Mouse (Mus musculus): Measurements from ENCODE around the gene Atrnl1. TPM values are rescaled to one million over a fixed set of nuclear protein-coding genes. Genes with fewer than 3 reads are reported as not detected.

Gene Atrnl1
- polyA plus RNA-seq, 1 experiment from 2014 or later: 11.0 TPM

GRCm38 (mm10) chr19:57612179-57612472 is 1.3 kb downstream of the Atrnl1 start:
- Histone ChIP-seq H3K9ac (peak overlapping the region; percentile 94; the same call in 1 of the 2 replicates), H3K36me3 (no peaks in the 10 kb centered on the region), H3K9me3 (no peaks in the 10 kb centered on the region), H3K4me2 (replicated peaks) (peak overlapping the region; percentile 99), H3K27me3 (replicated peaks) (no peaks in the 10 kb centered on the region), H3K4me3 (peak overlapping the region; percentile 90), H3K27ac (no peak overlapping the region), H3K4me1 (peaks cover 12% of the 10 kb centered on the region)
- WGBS: 18% methylated on average over 2 of the region's 2 CpGs
- ATAC-seq (ENCODE audit: low FRiP score, low read depth): no peak

- Histone ChIP-seq H3K9me3 (no peaks in the 10 kb centered on the region), H3K4me2 (replicated peaks) (no peak overlapping the region), H3K27me3 (replicated peaks) (no peaks in the 10 kb centered on the region), H3K4me1 (peaks cover 12% of the 10 kb centered on the region), H3K27ac (no peak overlapping the region), H3K4me3 (no peak overlapping the region), H3K9ac (no peak overlapping the region), H3K36me3 (no peaks in the 10 kb centered on the region)
- whole genome bisulfite sequencing: 88% methylated on average over 9 of the region's 9 CpGs
- no peak for ATAC-seq (ENCODE audit: low FRiP score, low read depth)
Measured at GRCm38 (mm10) chr19:57615972-57616621, 5.3 kb downstream of the Atrnl1 start.

- no peaks in the 10 kb centered on the region for H3K27me3 ChIP-seq (replicated peaks)
- H3K4me1 ChIP-seq: 0 out of 2 replicates have a peak, but pooled peaks cover 3% of the 10 kb centered on the region
- H3K4me3 ChIP-seq: no peak overlapping the region
- ATAC-seq (ENCODE audit: low FRiP score, low read depth): no peak
- peaks cover under 1% of the 10 kb centered on the region; the same call in 1 of the 2 replicates for H3K36me3 ChIP-seq
- no peak overlapping the region for H3K27ac ChIP-seq
- whole genome bisulfite sequencing: 85% methylated on average over 9 of the region's 9 CpGs
- no peaks in the 10 kb centered on the region for H3K9me3 ChIP-seq
- H3K4me2 ChIP-seq (replicated peaks): no peak overlapping the region
- H3K9ac ChIP-seq: no peak overlapping the region
Measured at GRCm38 (mm10) chr19:57619088-57619487, 8.3 kb downstream of the Atrnl1 start.

GRCm38 (mm10) chr19:57621814-57622213 is 11.0 kb downstream of the Atrnl1 start:
- no peak overlapping the region for H3K27ac ChIP-seq
- no peaks in the 10 kb centered on the region for H3K4me1 ChIP-seq
- H3K27me3 ChIP-seq (replicated peaks): no peaks in the 10 kb centered on the region
- no peak for ATAC-seq (ENCODE audit: low FRiP score, low read depth)
- no peak overlapping the region for H3K4me3 ChIP-seq
- H3K9ac ChIP-seq: no peak overlapping the region
- WGBS: 92% methylated on average over 19 of the region's 19 CpGs
- H3K9me3 ChIP-seq: no peaks in the 10 kb centered on the region
- no peak overlapping the region for H3K4me2 ChIP-seq (replicated peaks)
- peaks cover 2% of the 10 kb centered on the region; the same call in 1 of the 2 replicates for H3K36me3 ChIP-seq

GRCm38 (mm10) chr19:57625738-57626137 is 14.9 kb downstream of the Atrnl1 start:
- Histone ChIP-seq H3K4me2 (replicated peaks) (no peak overlapping the region), H3K27me3 (replicated peaks) (no peaks in the 10 kb centered on the region), H3K4me3 (no peak overlapping the region), H3K4me1 (no peaks in the 10 kb centered on the region), H3K9me3 (no peaks in the 10 kb centered on the region), H3K9ac (no peak overlapping the region), H3K36me3 (peaks cover 2% of the 10 kb centered on the region; the same call in 1 of the 2 replicates), H3K27ac (no peak overlapping the region)
- no peak for ATAC-seq (ENCODE audit: low FRiP score, low read depth)
- WGBS: 66% methylated on average over 9 of the region's 9 CpGs

- Histone ChIP-seq H3K4me3 (no peak overlapping the region), H3K27me3 (replicated peaks) (no peaks in the 10 kb centered on the region), H3K9me3 (no peaks in the 10 kb centered on the region), H3K4me1 (no peaks in the 10 kb centered on the region), H3K9ac (no peak overlapping the region), H3K36me3 (peaks cover 2% of the 10 kb centered on the region; the same call in 1 of the 2 replicates), H3K4me2 (replicated peaks) (no peak overlapping the region), H3K27ac (no peak overlapping the region)
- ATAC-seq (ENCODE audit: low FRiP score, low read depth): no peak
- WGBS: 88% methylated on average over 8 of the region's 8 CpGs
Measured at GRCm38 (mm10) chr19:57627251-57627650, 16.4 kb downstream of the Atrnl1 start.

GRCm38 (mm10) chr19:57642536-57642935 is 31.7 kb downstream of the Atrnl1 start:
- no peak overlapping the region for H3K4me3 ChIP-seq
- no peak overlapping the region for H3K9ac ChIP-seq
- no peaks in the 10 kb centered on the region for H3K4me1 ChIP-seq
- H3K9me3 ChIP-seq: no peaks in the 10 kb centered on the region
- no peaks in the 10 kb centered on the region for H3K27me3 ChIP-seq (replicated peaks)
- no peak for ATAC-seq (ENCODE audit: low FRiP score, low read depth)
- no peak overlapping the region for H3K27ac ChIP-seq
- H3K4me2 ChIP-seq (replicated peaks): no peak overlapping the region
- no peaks in the 10 kb centered on the region for H3K36me3 ChIP-seq
- WGBS: 95% methylated on average over 21 of the region's 21 CpGs

- Histone ChIP-seq H3K9me3 (no peaks in the 10 kb centered on the region), H3K4me2 (replicated peaks) (no peak overlapping the region), H3K27me3 (replicated peaks) (no peaks in the 10 kb centered on the region), H3K27ac (no peak overlapping the region), H3K4me1 (no peaks in the 10 kb centered on the region), H3K9ac (no peak overlapping the region), H3K36me3 (no peaks in the 10 kb centered on the region), H3K4me3 (no peak overlapping the region)
- ATAC-seq (ENCODE audit: low FRiP score, low read depth): no peak
- WGBS: 78% methylated on average over 2 of the region's 2 CpGs
Measured at GRCm38 (mm10) chr19:57642980-57643379, 32.1 kb downstream of the Atrnl1 start.

GRCm38 (mm10) chr19:57648202-57648943 is 37.5 kb downstream of the Atrnl1 start:
- H3K4me3 ChIP-seq: no peak overlapping the region
- ATAC-seq (ENCODE audit: low FRiP score, low read depth): no peak
- H3K27ac ChIP-seq: no peak overlapping the region
- WGBS: 85% methylated on average over 14 of the region's 14 CpGs
- no peaks in the 10 kb centered on the region for H3K9me3 ChIP-seq
- no peak overlapping the region for H3K9ac ChIP-seq
- no peaks in the 10 kb centered on the region for H3K27me3 ChIP-seq (replicated peaks)
- H3K4me1 ChIP-seq: no peaks in the 10 kb centered on the region
- no peak overlapping the region for H3K4me2 ChIP-seq (replicated peaks)
- H3K36me3 ChIP-seq: no peaks in the 10 kb centered on the region

GRCm38 (mm10) chr19:57648944-57649271 is 38.1 kb downstream of the Atrnl1 start:
- Histone ChIP-seq H3K27me3 (replicated peaks) (no peaks in the 10 kb centered on the region), H3K9ac (no peak overlapping the region), H3K4me3 (no peak overlapping the region), H3K36me3 (no peaks in the 10 kb centered on the region), H3K9me3 (no peaks in the 10 kb centered on the region), H3K4me2 (replicated peaks) (no peak overlapping the region), H3K4me1 (no peaks in the 10 kb centered on the region), H3K27ac (no peak overlapping the region)
- ATAC-seq (ENCODE audit: low FRiP score, low read depth): no peak
- WGBS: 95% methylated on average over 4 of the region's 4 CpGs

GRCm38 (mm10) chr19:57655083-57655482 is 44.2 kb downstream of the Atrnl1 start:
- Histone ChIP-seq H3K4me1 (no peaks in the 10 kb centered on the region), H3K4me2 (replicated peaks) (no peak overlapping the region), H3K9me3 (no peaks in the 10 kb centered on the region), H3K27me3 (replicated peaks) (no peaks in the 10 kb centered on the region), H3K4me3 (no peak overlapping the region), H3K9ac (no peak overlapping the region), H3K27ac (no peak overlapping the region), H3K36me3 (peaks cover 9% of the 10 kb centered on the region)
- no peak for ATAC-seq (ENCODE audit: low FRiP score, low read depth)
- 81% methylated on average over 2 of the region's 2 CpGs for WGBS

GRCm38 (mm10) chr19:57655491-57655890 is 44.7 kb downstream of the Atrnl1 start:
- H3K4me3 ChIP-seq: no peak overlapping the region
- H3K27ac ChIP-seq: no peak overlapping the region
- no peaks in the 10 kb centered on the region for H3K9me3 ChIP-seq
- no peak overlapping the region for H3K4me2 ChIP-seq (replicated peaks)
- WGBS: 94% methylated on average over 11 of the region's 11 CpGs
- no peak for ATAC-seq (ENCODE audit: low FRiP score, low read depth)
- no peak overlapping the region for H3K9ac ChIP-seq
- H3K4me1 ChIP-seq: no peaks in the 10 kb centered on the region
- peaks cover 9% of the 10 kb centered on the region for H3K36me3 ChIP-seq
- H3K27me3 ChIP-seq (replicated peaks): no peaks in the 10 kb centered on the region
